Mouse (Mus musculus): ENCODE results near the gene Gm20449. TPM values are rescaled to one million over a fixed set of nuclear protein-coding genes. Genes with fewer than 3 reads are reported as not detected.

Gene Gm20449
- 0.18 and 0.24 TPM in 2 replicates for polyA plus RNA-seq (2015; fragmentation: Nextera tagmentation; extraction: Ambion mirVana)

GRCm38 (mm10) chr7:41499389-41500049, at the start of gene Gm20449, which contains the start of gene AW146154:
Gene Gm20449 (minus strand): TSS chr7:41499417.
Gene AW146154 (minus strand): TSS chr7:41499890.

DNA sequence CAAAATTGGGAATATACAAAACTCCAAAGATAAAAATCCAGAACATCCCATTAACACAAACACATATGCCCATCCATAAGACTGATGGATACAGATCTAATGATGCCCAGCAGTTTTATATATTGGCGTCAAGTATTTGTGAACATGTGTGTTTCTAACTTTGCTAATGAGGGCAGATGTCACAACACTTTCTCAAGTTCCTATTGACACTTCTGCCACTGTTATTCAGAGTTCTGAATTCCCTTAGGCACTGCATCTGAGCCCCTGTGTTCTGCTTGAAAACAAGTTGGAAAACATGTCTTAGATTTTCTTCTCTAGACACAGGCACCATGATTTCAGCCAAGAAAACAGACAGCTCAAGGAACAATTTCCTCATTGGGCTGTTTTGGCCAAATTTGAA, 50.6 kb downstream of the Gm20449 start, which contains the start of gene Vmn2r57:
Gene Vmn2r57, minus strand, starts transcription at position 101 of the 400 bp plus-strand sequence.

DNA sequence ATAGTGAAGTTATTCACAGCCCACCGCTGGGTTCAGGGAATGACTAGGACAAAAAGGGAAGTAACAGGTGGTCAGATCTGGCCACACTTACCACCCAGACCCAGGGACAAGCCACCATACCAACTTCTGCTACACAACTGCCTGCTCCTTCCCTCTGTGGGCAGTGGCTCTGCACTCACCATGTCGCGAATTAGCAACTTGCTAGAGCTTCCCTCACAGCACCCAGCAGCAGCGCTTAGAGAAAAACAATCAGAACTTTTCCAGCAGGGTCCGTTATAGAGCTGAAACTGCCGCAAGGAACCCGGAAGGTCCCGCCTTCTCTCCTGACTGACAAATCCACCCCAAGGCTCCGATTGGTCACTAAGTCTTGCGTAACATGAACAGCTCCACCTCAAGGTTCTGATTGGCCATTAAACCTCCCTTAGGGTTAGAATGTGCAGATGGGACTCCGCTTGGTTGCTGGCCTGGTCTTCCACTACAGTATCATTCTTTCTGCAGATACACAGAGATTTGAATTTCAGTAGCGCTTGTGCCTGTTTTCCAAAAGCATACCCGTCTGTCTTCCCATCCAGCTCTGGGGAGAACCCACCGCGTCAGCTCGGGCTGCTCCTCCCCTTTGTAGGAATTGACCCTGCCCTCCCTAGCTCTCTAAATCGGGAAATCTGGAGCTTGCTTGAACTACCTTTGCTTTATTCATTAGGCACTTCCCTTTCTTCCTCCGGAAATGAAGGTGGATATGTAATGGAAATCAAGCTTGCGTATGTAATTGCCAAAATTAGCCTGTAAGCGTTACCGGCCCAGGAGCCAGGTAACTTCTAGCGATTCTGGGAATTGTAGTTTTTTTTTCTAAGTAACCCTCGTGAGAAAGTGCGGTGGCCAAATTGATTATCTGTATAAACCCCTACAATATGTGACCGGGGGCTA, 105.9 kb downstream of the Gm20449 start, which contains the start of gene AI987944:
Gene AI987944, minus strand, starts transcription at position 332 of the 924 bp plus-strand sequence.

Other genes starting within 250 kb of the Gm20449 start
- gene AI987944, start 106.0 kb downstream of the Gm20449 start, polyA plus RNA-seq (2015; fragmentation: Nextera tagmentation; extraction: Ambion mirVana) = 10.2 and 10.4 TPM in 2 replicates
- gene Vmn2r57, start 50.7 kb downstream of the Gm20449 start, polyA plus RNA-seq (2015; fragmentation: Nextera tagmentation; extraction: Ambion mirVana) = 0.57 and 0.61 TPM in 2 replicates
- 4.6 and 4.7 TPM in 2 replicates for gene AW146154, start 473 bp upstream of the Gm20449 start, polyA plus RNA-seq (2015; fragmentation: Nextera tagmentation; extraction: Ambion mirVana)
- gene Gm6871, start 74.2 kb upstream of the Gm20449 start, polyA plus RNA-seq (2015; fragmentation: Nextera tagmentation; extraction: Ambion mirVana) = not detected in 2 replicates
- 9.6 and 9.8 TPM in 2 replicates for gene 2610021A01Rik, start 99.8 kb upstream of the Gm20449 start, polyA plus RNA-seq (2015; fragmentation: Nextera tagmentation; extraction: Ambion mirVana)
- 16.3 and 18.6 TPM in 2 replicates for gene Zfp788, start 133.8 kb upstream of the Gm20449 start, polyA plus RNA-seq (2015; fragmentation: Nextera tagmentation; extraction: Ambion mirVana)

Data from neural tube, postnatal 0 days (tissue).